Mouse (Mus musculus) ES-Bruce4 (cell line): ENCODE data around the gene Spty2d1.

Experiments used
- CTCF ChIP-seq: IDR thresholded peaks from one replicate; pipeline ENCODE4 v1.8.1; 2011; ENCODE audit warnings: low read depth, low read length
- EP300 ChIP-seq: IDR thresholded peaks from 2 replicates; pipeline ENCODE4 v1.6.1; 2011; ENCODE audit warnings: low read depth, low read length; ENCODE audit not compliant: insufficient read depth
- POLR2A ChIP-seq: IDR thresholded peaks from one replicate; pipeline ENCODE4 v1.8.1; 2011; ENCODE audit warnings: low read length; ENCODE audit not compliant: insufficient read depth

DNA sequence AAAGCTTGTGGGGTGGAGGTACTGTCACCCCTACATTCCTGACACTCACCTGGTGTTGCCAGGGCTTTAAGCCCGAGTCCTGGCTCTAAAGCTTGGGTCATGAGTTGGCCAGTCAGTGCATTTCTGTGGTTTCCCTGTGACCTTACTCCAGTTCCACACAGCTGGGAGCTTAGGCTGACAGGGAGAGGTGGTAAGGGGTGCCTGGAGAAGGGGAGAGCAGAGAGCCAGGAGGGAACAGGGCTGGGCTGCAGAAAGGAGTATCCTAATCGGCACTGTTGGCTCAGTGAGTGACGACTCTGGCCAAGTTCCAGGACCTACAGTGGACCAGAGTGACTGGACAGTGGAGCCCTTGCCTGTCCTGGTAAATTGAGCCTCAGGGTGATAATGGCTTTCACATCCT is 44.1 kb upstream of the Spty2d1 start:
- TF ChIP-seq EP300 (no peak), CTCF (no peak), POLR2A (no peak)
